Mouse (Mus musculus): Measurements from ENCODE around the gene Borcs7. TPM values are rescaled to one million over a fixed set of nuclear protein-coding genes. Genes with fewer than 3 reads are reported as not detected.

Gene Borcs7
- polyA plus RNA-seq (2014; fragmentation: Nextera tagmentation; extraction: Ambion mirVana), result 10.5 and 12.5 TPM in 2 replicates

DNA sequence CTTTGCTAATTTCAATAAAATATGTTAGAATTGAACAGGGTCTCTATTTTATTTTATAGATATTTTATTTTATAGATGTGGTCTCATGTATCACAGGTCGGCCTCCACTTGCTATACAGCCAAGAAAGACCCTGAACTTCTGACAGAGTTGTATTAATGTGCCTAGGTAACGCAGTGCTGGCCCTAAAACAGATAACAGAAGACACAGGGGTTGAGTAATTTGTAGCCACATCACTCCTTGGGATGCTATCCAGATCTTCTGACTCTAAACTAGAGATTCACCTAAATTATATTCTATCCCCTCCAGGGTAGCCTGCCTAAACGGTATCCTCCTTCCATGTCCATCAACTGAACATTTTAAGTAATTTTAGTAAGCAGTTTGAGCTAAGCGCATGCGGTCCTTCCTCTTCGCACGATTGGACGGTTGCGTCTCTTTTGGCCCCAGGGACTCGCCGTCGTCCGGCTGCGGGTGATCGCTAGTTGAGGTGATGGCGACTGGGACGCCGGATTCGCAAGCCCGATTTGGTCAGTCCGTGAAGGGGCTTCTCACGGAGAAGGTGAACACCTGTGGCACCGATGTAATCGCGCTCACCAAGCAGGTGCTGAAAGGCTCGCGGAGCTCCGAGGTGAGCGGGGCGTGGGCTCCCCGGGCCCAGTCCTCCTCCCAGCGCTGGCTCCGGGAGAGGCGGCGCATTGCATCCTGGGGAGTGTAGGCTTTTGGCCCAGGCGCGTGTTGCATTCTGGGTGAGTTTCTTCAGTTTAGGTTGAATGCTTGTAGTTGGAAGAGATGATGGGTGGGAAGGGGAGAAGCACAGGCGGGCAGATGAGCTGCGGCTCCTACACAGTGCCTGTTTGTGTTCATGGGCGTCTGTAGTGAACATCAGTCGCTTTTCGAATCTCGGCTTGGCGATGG lies at the start of gene Borcs7:
Borcs7 (plus strand) TSS at position 447 of the 913 bp plus-strand sequence.
- ATAC-seq, result peak; percentile 97

DNA sequence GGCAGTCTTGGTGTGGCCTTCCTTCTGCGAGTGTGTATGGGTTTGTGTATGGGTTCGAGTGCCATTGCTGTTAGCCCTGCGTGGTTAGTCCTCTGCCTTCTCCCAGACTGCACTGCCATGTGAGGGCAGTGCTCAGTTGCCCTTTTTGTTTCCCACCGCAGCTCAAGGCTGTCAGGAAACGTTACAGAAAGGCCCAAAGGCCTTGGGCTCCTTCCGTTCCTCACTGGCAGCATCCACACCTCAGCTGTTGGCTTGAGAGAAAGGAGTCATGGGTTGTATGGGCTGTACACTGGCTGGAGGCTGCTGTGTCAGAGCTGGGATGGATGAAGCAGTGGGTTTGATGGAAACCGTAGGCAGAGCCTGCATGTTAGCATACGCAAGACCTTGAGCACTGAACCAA lies 48.9 kb upstream of the Borcs7 start:
- Histone ChIP-seq H3K9ac (ENCODE audit: low read length) (no peak overlapping the region), H3K4me3 (ENCODE audit: low read depth, low read length) (no peak overlapping the region), H3K27me3 (replicated peaks; ENCODE audit: control insufficient read depth, insufficient read depth, low read length) (no peaks in the 10 kb centered on the region), H3K27ac (ENCODE audit: low read depth, low read length) (no peak overlapping the region), H3K4me2 (ENCODE audit: low read length) (no peak overlapping the region), H3K9me3 (replicated peaks; ENCODE audit: control insufficient read depth, low read length) (no peaks in the 10 kb centered on the region), H3K4me1 (ENCODE audit: control insufficient read depth, insufficient read depth, low read length) (peaks cover 26% of the 10 kb centered on the region; the same call in 1 of the 2 replicates), H3K36me3 (ENCODE audit: control insufficient read depth, insufficient read depth, low read length) (peaks cover 14% of the 10 kb centered on the region)
- DNase-seq (ENCODE audit: low spot score) (no peak), ATAC-seq (no peak)
- 91% methylated on average over 8 of the region's 8 CpGs for WGBS

More for the DNA sequence above, at the start of gene Borcs7:
- peak; percentile 95 for DNase-seq (ENCODE audit: low spot score)
- Histone ChIP-seq H3K27me3 (replicated peaks; ENCODE audit: control insufficient read depth, insufficient read depth, low read length) (no peaks in the 10 kb centered on the region), H3K27ac (ENCODE audit: low read depth, low read length) (peak within 1 kb of the TSS; percentile 74), H3K4me1 (ENCODE audit: control insufficient read depth, insufficient read depth, low read length) (peaks cover 6% of the 10 kb centered on the region; the same call in 1 of the 2 replicates), H3K9me3 (replicated peaks; ENCODE audit: control insufficient read depth, low read length) (no peaks in the 10 kb centered on the region), H3K4me3 (ENCODE audit: low read depth, low read length) (peak within 1 kb of the TSS; percentile 65), H3K36me3 (ENCODE audit: control insufficient read depth, insufficient read depth, low read length) (no peaks in the 10 kb centered on the region), H3K9ac (ENCODE audit: low read length) (peak within 1 kb of the TSS; percentile 87), H3K4me2 (ENCODE audit: low read length) (peak within 1 kb of the TSS; percentile 60)
- 2% methylated on average over 44 of the region's 44 CpGs for WGBS

GRCm38 (mm10) chr19:46641420-46642085 lies 48.2 kb upstream of the Borcs7 start:
- DNase-seq (ENCODE audit: low spot score) (peak; percentile 29), ATAC-seq (peak; percentile 46; the same call in 1 of the 2 replicates)
- 69% methylated on average over 19 of the region's 19 CpGs for WGBS
- peak overlapping the region; percentile 44; the same call in 1 of the 2 replicates for H3K27ac ChIP-seq (ENCODE audit: low read depth, low read length)
- no peak overlapping the region for H3K9ac ChIP-seq (ENCODE audit: low read length)
- H3K36me3 ChIP-seq (ENCODE audit: control insufficient read depth, insufficient read depth, low read length), result peaks cover 20% of the 10 kb centered on the region
- H3K9me3 ChIP-seq (replicated peaks; ENCODE audit: control insufficient read depth, low read length), result no peaks in the 10 kb centered on the region
- no peak overlapping the region for H3K4me3 ChIP-seq (ENCODE audit: low read depth, low read length)
- H3K27me3 ChIP-seq (replicated peaks; ENCODE audit: control insufficient read depth, insufficient read depth, low read length), result no peaks in the 10 kb centered on the region
- H3K4me2 ChIP-seq (ENCODE audit: low read length), result no peak overlapping the region
- peaks cover 26% of the 10 kb centered on the region; the same call in 1 of the 2 replicates for H3K4me1 ChIP-seq (ENCODE audit: control insufficient read depth, insufficient read depth, low read length)

DNA sequence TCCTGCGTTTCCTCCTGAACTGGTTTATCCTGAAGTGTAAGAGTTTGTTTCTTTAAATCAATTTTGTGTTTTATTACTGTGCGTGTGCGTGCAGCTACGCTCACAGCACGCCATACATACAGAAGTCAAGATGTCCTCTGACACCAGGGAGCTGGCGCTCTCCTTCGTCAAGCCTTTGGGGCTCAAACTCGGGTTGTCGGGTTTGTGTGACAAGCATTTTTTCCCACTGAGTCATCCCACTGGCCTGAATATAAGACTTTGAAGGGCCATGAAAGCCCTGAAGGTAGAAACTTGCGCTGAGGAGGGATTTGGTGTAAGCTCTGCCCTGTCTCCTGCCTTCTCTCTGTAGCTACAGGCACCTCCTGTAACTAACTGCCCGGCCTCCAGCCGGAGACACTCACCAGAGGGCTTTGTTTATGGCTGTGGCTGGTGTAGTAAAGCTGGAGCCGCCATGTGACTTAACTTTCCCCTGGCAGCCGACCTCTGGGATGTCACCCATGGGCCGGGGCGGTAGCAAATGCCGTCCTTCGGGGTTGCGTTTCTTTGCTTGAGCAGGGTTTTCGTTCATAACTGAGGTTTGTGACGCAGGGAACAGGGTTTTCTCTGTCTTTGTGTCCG lies 47.5 kb upstream of the Borcs7 start:
- Histone ChIP-seq H3K9me3 (replicated peaks; ENCODE audit: control insufficient read depth, low read length) (no peaks in the 10 kb centered on the region), H3K4me3 (ENCODE audit: low read depth, low read length) (no peak overlapping the region), H3K9ac (ENCODE audit: low read length) (peak overlapping the region; percentile 14; the same call in 1 of the 2 replicates), H3K27me3 (replicated peaks; ENCODE audit: control insufficient read depth, insufficient read depth, low read length) (no peaks in the 10 kb centered on the region), H3K36me3 (ENCODE audit: control insufficient read depth, insufficient read depth, low read length) (peaks cover 21% of the 10 kb centered on the region), H3K27ac (ENCODE audit: low read depth, low read length) (peak overlapping the region; percentile 44; the same call in 1 of the 2 replicates), H3K4me1 (ENCODE audit: control insufficient read depth, insufficient read depth, low read length) (peaks cover 26% of the 10 kb centered on the region; the same call in 1 of the 2 replicates), H3K4me2 (ENCODE audit: low read length) (no peak overlapping the region)
- no peak for ATAC-seq
- DNase-seq (ENCODE audit: low spot score), result no peak
- 71% methylated on average over 22 of the region's 22 CpGs for WGBS

DNA sequence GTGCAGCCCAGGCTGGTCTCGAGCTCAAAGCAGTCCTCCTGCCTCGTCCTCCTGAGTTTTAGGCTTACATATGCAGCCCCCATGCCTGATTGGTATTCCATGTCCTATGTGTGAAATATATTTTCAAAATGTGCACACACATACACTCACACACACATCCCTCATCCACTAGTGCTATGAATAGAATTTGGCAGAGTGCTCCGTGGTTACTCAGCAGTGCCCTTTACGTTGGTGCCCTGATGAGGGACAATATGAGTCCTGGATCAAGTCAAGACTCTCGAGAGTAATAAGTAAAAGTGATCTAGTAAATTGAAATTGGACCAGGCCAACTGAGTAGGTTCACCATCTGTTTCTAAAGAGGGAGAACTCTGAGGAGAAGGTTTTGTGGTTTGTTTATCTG lies 46.5 kb upstream of the Borcs7 start:
- Histone ChIP-seq H3K36me3 (ENCODE audit: control insufficient read depth, insufficient read depth, low read length) (peaks cover 14% of the 10 kb centered on the region), H3K27me3 (replicated peaks; ENCODE audit: control insufficient read depth, insufficient read depth, low read length) (no peaks in the 10 kb centered on the region), H3K4me3 (ENCODE audit: low read depth, low read length) (no peak overlapping the region), H3K9me3 (replicated peaks; ENCODE audit: control insufficient read depth, low read length) (no peaks in the 10 kb centered on the region), H3K27ac (ENCODE audit: low read depth, low read length) (no peak overlapping the region), H3K4me1 (ENCODE audit: control insufficient read depth, insufficient read depth, low read length) (peaks cover 26% of the 10 kb centered on the region; the same call in 1 of the 2 replicates), H3K9ac (ENCODE audit: low read length) (no peak overlapping the region), H3K4me2 (ENCODE audit: low read length) (no peak overlapping the region)
- DNase-seq (ENCODE audit: low spot score) (no peak), ATAC-seq (no peak)
- WGBS, result 85% methylated on average over 5 of the region's 5 CpGs

DNA sequence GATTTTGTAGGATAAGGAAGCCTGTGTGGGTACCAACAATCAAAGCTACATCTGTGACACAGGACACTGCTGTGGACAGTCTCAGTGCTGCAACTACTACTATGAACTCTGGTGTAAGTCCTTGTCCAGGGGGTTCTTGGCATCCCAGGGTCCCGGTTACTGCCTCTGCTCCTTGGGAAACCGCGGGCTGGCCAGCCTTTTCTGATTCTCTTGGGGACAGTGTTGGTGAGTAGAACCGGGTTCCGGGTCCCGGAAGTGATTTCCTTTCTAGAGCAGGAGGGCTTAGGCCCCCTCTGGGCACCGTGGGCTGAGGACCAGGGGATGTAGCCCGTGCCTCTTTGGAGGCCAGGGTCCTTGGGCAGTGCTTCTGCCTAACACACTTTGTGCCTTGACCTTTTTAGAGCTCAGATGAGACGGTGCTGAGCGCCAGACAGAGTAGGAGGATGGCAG lies 45.3 kb upstream of the Borcs7 start:
- WGBS, result 76% methylated on average over 10 of the region's 10 CpGs
- no peak overlapping the region for H3K9ac ChIP-seq (ENCODE audit: low read length)
- ATAC-seq, result no peak
- H3K9me3 ChIP-seq (replicated peaks; ENCODE audit: control insufficient read depth, low read length), result no peaks in the 10 kb centered on the region
- peaks cover 9% of the 10 kb centered on the region for H3K36me3 ChIP-seq (ENCODE audit: control insufficient read depth, insufficient read depth, low read length)
- no peak for DNase-seq (ENCODE audit: low spot score)
- H3K4me2 ChIP-seq (ENCODE audit: low read length), result no peak overlapping the region
- no peak overlapping the region for H3K4me3 ChIP-seq (ENCODE audit: low read depth, low read length)
- peak overlapping the region; percentile 15; the same call in 1 of the 2 replicates for H3K27ac ChIP-seq (ENCODE audit: low read depth, low read length)
- no peaks in the 10 kb centered on the region for H3K27me3 ChIP-seq (replicated peaks; ENCODE audit: control insufficient read depth, insufficient read depth, low read length)
- H3K4me1 ChIP-seq (ENCODE audit: control insufficient read depth, insufficient read depth, low read length), result peaks cover 26% of the 10 kb centered on the region; the same call in 1 of the 2 replicates

DNA sequence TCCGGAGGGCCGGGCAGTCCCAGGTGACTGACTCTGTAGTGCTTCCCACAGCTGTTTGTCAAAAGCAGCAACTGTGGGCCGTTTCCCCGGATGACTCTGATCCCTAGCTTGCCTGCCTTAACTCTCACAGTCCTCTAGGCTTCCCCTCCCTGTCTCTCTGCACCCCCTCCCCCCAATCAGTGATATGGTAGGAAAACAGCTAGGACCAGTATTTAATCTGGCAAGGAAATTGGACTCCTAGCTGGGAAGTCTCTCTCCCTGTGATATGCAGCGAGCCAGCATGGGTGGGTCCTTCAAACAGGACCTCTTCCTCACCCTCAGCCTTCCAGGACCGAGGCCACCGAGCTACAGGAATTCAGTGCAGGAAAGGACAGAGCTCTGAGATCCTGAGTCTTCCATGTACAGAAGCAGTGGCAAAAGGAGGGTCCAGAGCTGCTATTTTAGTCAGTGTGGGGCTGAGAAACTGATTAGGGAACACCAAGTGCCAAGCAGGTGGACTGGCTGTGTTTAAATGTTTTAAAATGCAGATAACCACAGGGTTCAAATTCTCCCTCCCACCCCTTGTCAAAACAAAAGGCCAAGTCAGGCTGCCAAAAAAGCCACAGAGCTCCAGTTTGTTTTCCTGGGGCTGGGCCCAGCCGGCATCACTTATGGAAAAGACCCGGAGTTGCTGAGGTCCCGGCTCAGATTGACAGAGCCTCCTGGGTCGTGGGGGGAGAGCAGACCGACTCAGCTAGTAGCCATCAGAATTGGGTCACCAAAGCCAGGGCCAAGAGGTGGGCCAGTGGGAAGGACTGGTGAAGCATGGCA lies 44.7 kb upstream of the Borcs7 start:
- Histone ChIP-seq H3K4me2 (ENCODE audit: low read length) (no peak overlapping the region), H3K9ac (ENCODE audit: low read length) (no peak overlapping the region), H3K27me3 (replicated peaks; ENCODE audit: control insufficient read depth, insufficient read depth, low read length) (no peaks in the 10 kb centered on the region), H3K4me1 (ENCODE audit: control insufficient read depth, insufficient read depth, low read length) (peaks cover 26% of the 10 kb centered on the region; the same call in 1 of the 2 replicates), H3K9me3 (replicated peaks; ENCODE audit: control insufficient read depth, low read length) (no peaks in the 10 kb centered on the region), H3K36me3 (ENCODE audit: control insufficient read depth, insufficient read depth, low read length) (peaks cover 9% of the 10 kb centered on the region), H3K27ac (ENCODE audit: low read depth, low read length) (peak overlapping the region; percentile 15; the same call in 1 of the 2 replicates), H3K4me3 (ENCODE audit: low read depth, low read length) (no peak overlapping the region)
- peak; percentile 66 for DNase-seq (ENCODE audit: low spot score)
- 36% methylated on average over 12 of the region's 12 CpGs for WGBS
- peak; percentile 40; the same call in 1 of the 2 replicates for ATAC-seq

DNA sequence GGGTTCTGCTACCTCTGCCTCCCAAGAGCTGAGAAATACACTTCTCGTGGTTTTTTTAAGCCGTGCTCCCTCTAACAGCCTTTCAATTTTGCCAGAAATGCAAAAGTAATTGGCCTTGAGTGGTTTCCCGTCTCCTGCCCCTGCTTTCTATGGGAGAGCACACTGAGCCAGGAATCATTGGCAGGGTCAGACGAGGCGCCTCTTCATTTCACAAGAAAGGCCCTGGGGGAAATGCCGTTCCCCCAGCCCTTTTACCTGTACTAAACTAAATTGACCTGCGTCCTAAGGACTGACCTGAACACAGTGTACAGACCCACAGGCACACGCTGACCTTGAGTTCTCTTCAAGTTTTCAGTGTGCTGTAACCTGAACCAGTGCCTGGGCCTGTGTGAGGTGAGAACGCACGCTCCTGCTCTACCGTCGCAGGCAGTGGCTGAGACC lies 43.6 kb upstream of the Borcs7 start:
- peaks cover 26% of the 10 kb centered on the region; the same call in 1 of the 2 replicates for H3K4me1 ChIP-seq (ENCODE audit: control insufficient read depth, insufficient read depth, low read length)
- H3K27ac ChIP-seq (ENCODE audit: low read depth, low read length), result no peak overlapping the region
- no peaks in the 10 kb centered on the region for H3K27me3 ChIP-seq (replicated peaks; ENCODE audit: control insufficient read depth, insufficient read depth, low read length)
- DNase-seq (ENCODE audit: low spot score) (no peak), ATAC-seq (no peak)
- H3K9ac ChIP-seq (ENCODE audit: low read length), result no peak overlapping the region
- no peak overlapping the region for H3K4me3 ChIP-seq (ENCODE audit: low read depth, low read length)
- no peak overlapping the region for H3K4me2 ChIP-seq (ENCODE audit: low read length)
- 74% methylated on average over 12 of the region's 12 CpGs for WGBS
- H3K9me3 ChIP-seq (replicated peaks; ENCODE audit: control insufficient read depth, low read length), result no peaks in the 10 kb centered on the region
- H3K36me3 ChIP-seq (ENCODE audit: control insufficient read depth, insufficient read depth, low read length), result peaks cover 9% of the 10 kb centered on the region

Measured in forebrain, embryonic 14.5 days (tissue).